Mouse (Mus musculus): ENCODE measurements at regions not wholly inside any gene's neighbourhood (a gene's known extent, or its start where the extent isn't known, plus 50 kb on each side); places are given as distances from the start of the nearest gene placed in this dataset.

DNA sequence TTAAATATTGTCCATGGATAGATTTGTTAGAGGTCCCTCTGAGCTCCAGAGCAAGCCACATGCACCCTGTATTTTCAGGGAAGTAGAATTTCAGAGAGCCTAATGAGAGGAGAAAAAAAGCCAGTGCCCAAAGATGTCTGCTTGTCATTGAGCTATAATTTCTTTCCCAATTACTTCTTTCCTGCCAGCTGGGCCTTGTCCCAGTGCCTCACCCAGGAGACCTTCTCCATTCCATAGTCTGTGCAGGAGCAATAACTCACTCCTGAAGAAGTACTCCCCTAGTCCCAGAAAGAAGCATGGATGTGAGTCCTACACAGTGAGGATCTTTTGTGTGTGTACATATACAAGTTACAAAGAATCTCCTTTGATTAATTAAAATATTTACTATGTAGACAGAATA, 89.4 kb upstream of the Trpc6 start:
- TF ChIP-seq POLR2A (IDR thresholded peaks at IDR 0.05; ENCODE audit: borderline replicate concordance, extremely low read depth, insufficient read depth, insufficient read length, poor library complexity, severe bottlenecking) (no peak), CTCF (IDR thresholded peaks at IDR 0.05; ENCODE audit: borderline replicate concordance, extremely low read depth, insufficient read depth, insufficient read length) (no peak)
